Mouse (Mus musculus): ENCODE results near the gene Cpt2. TPM values are rescaled to one million over a fixed set of nuclear protein-coding genes. Genes with fewer than 3 reads are reported as not detected.
A peak's percentile ranks its signal among the peaks of the same experiment; 100 is the strongest.

Cpt2 gene
- total RNA-seq, 2 experiments from 2014 or later, result 4.3 to 7.6 TPM

GRCm38 (mm10) chr4:107910020-107910419 is 13.4 kb downstream of the Cpt2 start:
- intact Hi-C loops (cut with DNase I), result no loop called here
- DNase-seq (ENCODE audit: extremely low spot score in 1 of 2, low spot score in 2 of 2), result no peak
- no peak overlapping the region for H3K4me3 ChIP-seq
- H3K27ac ChIP-seq, result no peak overlapping the region
- no peak for TF ChIP-seq CTCF (IDR thresholded peaks at IDR 0.05)

- Histone ChIP-seq H3K4me3 (no peak overlapping the region), H3K27ac (no peak overlapping the region)
- no peak for DNase-seq (ENCODE audit: extremely low spot score in 1 of 2, low spot score in 2 of 2)
- TF ChIP-seq CTCF (IDR thresholded peaks at IDR 0.05), result no peak
- intact Hi-C loops (cut with DNase I), result no loop called here
These were observed 16.8 kb downstream of the Cpt2 start for GRCm38 (mm10) chr4:107906561-107906960.

DNA sequence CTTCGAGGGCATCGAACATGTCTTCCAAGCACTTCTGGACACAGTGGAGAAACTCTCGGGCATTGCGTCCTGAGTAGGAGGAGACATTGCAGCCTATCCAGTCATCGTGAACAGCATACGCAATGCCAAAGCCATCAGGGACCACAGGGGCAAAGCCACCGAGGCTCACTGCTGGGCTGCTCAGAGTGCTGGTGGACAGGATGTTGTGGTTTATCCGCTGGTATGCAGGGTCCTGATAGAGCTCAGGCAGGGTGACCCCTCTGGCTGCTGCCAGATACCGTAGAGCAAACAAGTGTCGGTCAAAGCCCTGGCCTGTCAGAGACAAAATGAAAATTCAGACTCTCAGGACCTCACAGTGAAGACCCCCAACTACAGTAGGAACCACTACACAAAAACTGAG is 19.2 kb downstream of the Cpt2 start:
- Histone ChIP-seq H3K27ac (no peak overlapping the region), H3K4me3 (no peak overlapping the region)
- intact Hi-C loops (cut with DNase I), result no loop called here
- DNase-seq (ENCODE audit: extremely low spot score in 1 of 2, low spot score in 2 of 2), result no peak
- no peak for TF ChIP-seq CTCF (IDR thresholded peaks at IDR 0.05)

- no peak for TF ChIP-seq CTCF (IDR thresholded peaks at IDR 0.05)
- intact Hi-C loops (cut with DNase I), result no loop called here
- Histone ChIP-seq H3K4me3 (no peak overlapping the region), H3K27ac (no peak overlapping the region)
- DNase-seq (ENCODE audit: extremely low spot score in 1 of 2, low spot score in 2 of 2), result no peak
These were observed 23.2 kb downstream of the Cpt2 start for GRCm38 (mm10) chr4:107900206-107900605.

DNA sequence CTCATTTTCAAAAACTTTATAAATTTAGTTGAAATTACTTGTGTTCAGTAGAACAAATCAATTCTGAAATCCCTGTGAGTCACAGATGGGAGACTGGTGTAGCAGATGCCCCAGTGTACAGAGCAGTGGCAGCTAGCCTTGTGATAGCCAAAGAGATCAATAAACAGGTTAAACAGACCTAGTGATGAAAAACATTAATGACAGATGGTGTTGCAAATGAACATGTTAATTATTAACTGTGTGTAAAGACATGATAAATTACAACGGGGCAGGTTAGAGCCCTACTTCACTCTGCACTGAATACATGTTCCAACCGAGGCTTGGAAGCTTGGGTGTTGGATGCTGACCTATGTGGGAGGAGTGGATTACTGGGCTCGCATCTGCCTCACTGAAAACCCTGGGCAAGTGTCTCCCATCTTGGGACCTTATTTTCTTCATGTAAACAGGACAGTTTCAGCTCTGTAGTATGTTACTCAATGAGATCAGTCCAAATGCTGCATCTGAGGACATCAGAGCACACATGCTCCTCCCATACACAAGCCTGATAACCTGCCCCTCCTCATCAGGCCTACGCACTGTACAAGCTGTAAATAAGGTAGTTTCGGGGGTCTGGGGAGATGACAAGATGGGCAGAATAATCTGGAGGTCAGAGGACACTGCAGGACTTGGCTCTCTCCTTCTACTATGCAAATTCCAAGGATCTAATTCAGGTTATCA is 24.0 kb downstream of the Cpt2 start:
- H3K4me3 ChIP-seq, result no peak overlapping the region
- no peak for TF ChIP-seq CTCF (IDR thresholded peaks at IDR 0.05)
- intact Hi-C loops (cut with DNase I), result no loop called here
- no peak overlapping the region for H3K27ac ChIP-seq
- no peak for DNase-seq (ENCODE audit: extremely low spot score in 1 of 2, low spot score in 2 of 2)

DNA sequence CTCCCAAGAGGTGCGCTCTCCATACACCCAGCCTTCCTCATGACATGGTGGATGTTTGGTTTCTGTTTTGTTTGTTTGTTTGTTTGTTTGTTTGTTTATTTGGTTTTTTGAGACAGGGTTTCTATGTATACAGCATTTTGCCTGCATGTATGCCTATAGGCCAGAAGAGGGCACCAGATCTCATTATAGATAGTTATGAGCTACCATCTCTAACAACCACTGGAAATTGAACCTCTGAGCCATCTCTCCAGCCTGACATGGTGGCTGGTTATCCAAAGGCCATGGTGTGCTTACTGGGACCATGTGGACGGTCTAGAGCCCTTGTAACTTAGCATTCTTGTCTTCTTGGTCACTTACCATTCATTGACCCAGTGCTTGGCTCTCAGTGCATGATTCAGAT is 30.7 kb downstream of the Cpt2 start:
- intact Hi-C loops (cut with DNase I), result loop anchor here (2.0 to 5.0 kb wide), 3 partner anchors 186 to 435 kb away; partner anchors contain the start of gene Coa7
- peak; percentile 68 for TF ChIP-seq CTCF (IDR thresholded peaks at IDR 0.05)
- Histone ChIP-seq H3K4me3 (no peak overlapping the region), H3K27ac (no peak overlapping the region)
- no peak for DNase-seq (ENCODE audit: extremely low spot score in 1 of 2, low spot score in 2 of 2)

- H3K27ac ChIP-seq, result peak within 1 kb of the TSS; percentile 94
- peak within 1 kb of the TSS; percentile 61 for H3K4me3 ChIP-seq
- intact Hi-C loops (cut with DNase I), result loop anchor here (1.0 to 5.0 kb wide), 4 partner anchors 11 to 437 kb away; partner anchors contain the start of genes Coa7, Lrp8 and Magoh
- peak; percentile 94 to 95 for DNase-seq (ENCODE audit: extremely low spot score in 1 of 2, low spot score in 2 of 2)
- TF ChIP-seq CTCF (IDR thresholded peaks at IDR 0.05), result no peak
These were observed 33.5 kb downstream of the Cpt2 start, which contains the start of gene 0610037L13Rik for GRCm38 (mm10) chr4:107889731-107890432. TSS of gene 0610037L13Rik (plus strand) at chr4:107889813.

DNA sequence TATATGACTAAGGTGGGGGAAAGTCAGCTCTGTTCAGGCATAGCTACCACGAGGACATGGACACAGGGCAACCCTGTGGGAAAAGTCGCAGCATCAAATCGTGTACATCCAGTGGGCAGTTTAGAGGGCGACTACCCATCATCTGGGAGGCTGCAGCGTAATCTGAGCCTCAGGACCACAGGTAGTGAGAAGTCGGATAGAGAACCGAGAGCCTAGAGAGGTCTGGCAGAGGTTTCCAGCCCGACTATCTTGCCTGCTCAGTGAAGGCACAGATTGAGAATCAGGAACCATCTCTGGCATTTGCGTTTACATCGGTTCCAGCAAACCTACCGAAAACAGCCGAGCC is 34.1 kb downstream of the Cpt2 start:
- peak overlapping the region; percentile 61 for H3K4me3 ChIP-seq
- DNase-seq (ENCODE audit: extremely low spot score in 1 of 2, low spot score in 2 of 2), result no peak
- intact Hi-C loops (cut with DNase I), result loop anchor here (1.0 to 5.0 kb wide), 2 partner anchors 10 to 87 kb away; partner anchors contain the start of genes Lrp8 and Magoh
- no peak for TF ChIP-seq CTCF (IDR thresholded peaks at IDR 0.05)
- peak overlapping the region; percentile 94 for H3K27ac ChIP-seq

GRCm38 (mm10) chr4:107886371-107886770 is 37.0 kb downstream of the Cpt2 start:
- TF ChIP-seq CTCF (IDR thresholded peaks at IDR 0.05), result no peak
- no peak overlapping the region for H3K27ac ChIP-seq
- no peak overlapping the region for H3K4me3 ChIP-seq
- intact Hi-C loops (cut with DNase I), result loop anchor here (5.0 kb wide), 1 partner anchor 84 kb away; the partner anchor contains the start of gene Lrp8
- DNase-seq (ENCODE audit: extremely low spot score in 1 of 2, low spot score in 2 of 2), result no peak

- intact Hi-C loops (cut with DNase I), result no loop called here
These were observed 41.8 kb downstream of the Cpt2 start for GRCm38 (mm10) chr4:107881631-107882030.

GRCm38 (mm10) chr4:107879254-107880050 is 44.0 kb downstream of the Cpt2 start, which contains the start of gene Magoh:
TSS of gene Magoh (plus strand) at chr4:107879755.
- H3K27ac ChIP-seq, result peak within 1 kb of the TSS; percentile 79
- intact Hi-C loops (cut with DNase I), result loop anchor here (1.0 kb wide), 1 partner anchor 10 kb away; the partner anchor contains the start of gene 0610037L13Rik
- peak within 1 kb of the TSS; percentile 86 for H3K4me3 ChIP-seq
- DNase-seq (ENCODE audit: extremely low spot score in 1 of 2, low spot score in 2 of 2), result peak; percentile 96 to 97
- TF ChIP-seq CTCF (IDR thresholded peaks at IDR 0.05), result no peak

More at GRCm38 (mm10) chr4:107881631-107882030, 41.8 kb downstream of the Cpt2 start:
- no peak overlapping the region for H3K27ac ChIP-seq
- no peak overlapping the region for H3K4me3 ChIP-seq
- no peak for TF ChIP-seq CTCF (IDR thresholded peaks at IDR 0.05)
- DNase-seq (ENCODE audit: extremely low spot score in 1 of 2, low spot score in 2 of 2), result no peak
